Mouse (Mus musculus) embryonic facial prominence, embryonic 14.5 days (tissue): ENCODE results near the gene Cyth1. TPM values are rescaled to one million over a fixed set of nuclear protein-coding genes. Genes with fewer than 3 reads are reported as not detected.

ENCODE experiments used
- ATAC-seq: fragments of 200-750 bp; cut with Nextera tagmentation; 2 replicates; pipeline ENCODE4 v1.8.0; 2017; ENCODE audit warnings: low read depth, moderate number of reproducible peaks, moderate TSS enrichment
- DNase-seq: peaks from one replicate; pipeline ENCODE4 v3.0.0-alpha.2; 2015; ENCODE audit warnings: low spot score
- H3K27ac ChIP-seq: fragments of 300-500 bp; sonication (generic); replicated peaks from 2 replicates; pipeline ENCODE4 v1.5.1; 2014; ENCODE audit warnings: low read depth, mild to moderate bottlenecking, low read length, moderate library complexity
- H3K27me3 ChIP-seq: fragments of 300-500 bp; sonication (generic); replicated peaks from 2 replicates; pipeline ENCODE4 v1.6.1; 2014; ENCODE audit warnings: low read length; ENCODE audit not compliant: control insufficient read depth, insufficient read depth
- H3K36me3 ChIP-seq: fragments of 300-500 bp; sonication (generic); 2 replicates; pipeline ENCODE4 v1.6.1; 2014; ENCODE audit warnings: low read length, mixed read lengths; ENCODE audit not compliant: control insufficient read depth, insufficient read depth
- H3K4me1 ChIP-seq: fragments of 300-500 bp; sonication (generic); 2 replicates; pipeline ENCODE4 v1.6.1; 2014; ENCODE audit warnings: antibody characterized with exemption, low read length; ENCODE audit not compliant: control insufficient read depth, insufficient read depth
- H3K4me2 ChIP-seq: fragments of 300-500 bp; sonication (generic); 2 replicates; pipeline ENCODE4 v1.6.1; 2014; ENCODE audit warnings: low read depth, mild to moderate bottlenecking, low read length, moderate library complexity, mixed read lengths
- H3K4me3 ChIP-seq: fragments of 300-500 bp; sonication (generic); 2 replicates; pipeline ENCODE4 v1.5.1; 2014; ENCODE audit warnings: low read depth, mild to moderate bottlenecking, low read length
- H3K9ac ChIP-seq: fragments of 300-500 bp; sonication (generic); 2 replicates; pipeline ENCODE4 v1.6.1; 2014; ENCODE audit warnings: low read depth, mild to moderate bottlenecking, low read length, moderate library complexity, mixed read lengths
- H3K9me3 ChIP-seq: fragments of 300-500 bp; sonication (generic); 2 replicates; pipeline ENCODE4 v1.6.1; 2016; ENCODE audit warnings: low read length; ENCODE audit not compliant: control insufficient read depth
- WGBS: fragments of 180-500 bp; shearing (Covaris S2); extraction: QIAGEN DNeasy Blood & Tissue Kit; methylation state at CpG from one replicate; pipeline ENCODE4 v1.1.7; 2014; 5-methylcytosine and 5-hydroxymethylcytosine counted together
- polyA plus RNA-seq: library from polyadenylated mRNA; unstranded; fragments of >200 nt; fragmentation: Nextera tagmentation; extraction: Ambion mirVana; gene quantifications from 2 replicates; pipeline ENCODE4 v1.2.1, GENCODE M21; 2014

Gene Cyth1
- polyA plus RNA-seq, 1 experiment from 2014 or later = 11.4 TPM

- Histone ChIP-seq H3K4me3 (no peak overlapping the region), H3K36me3 (peaks cover 37% of the 10 kb centered on the region; the same call in 1 of the 2 replicates), H3K4me1 (peaks cover 30% of the 10 kb centered on the region), H3K27me3 (no peaks in the 10 kb centered on the region), H3K4me2 (no peak overlapping the region), H3K9ac (no peak overlapping the region), H3K27ac (0 out of 2 replicates have a peak overlapping the region, but pooled peaks have one; percentile 24), H3K9me3 (no peaks in the 10 kb centered on the region)
- no peak for ATAC-seq
- no peak for DNase-seq
- WGBS = 80% methylated on average over 5 of the region's 5 CpGs
Observed at GRCm38 (mm10) chr11:118192973-118193372, 55.4 kb downstream of the Cyth1 start.

DNA sequence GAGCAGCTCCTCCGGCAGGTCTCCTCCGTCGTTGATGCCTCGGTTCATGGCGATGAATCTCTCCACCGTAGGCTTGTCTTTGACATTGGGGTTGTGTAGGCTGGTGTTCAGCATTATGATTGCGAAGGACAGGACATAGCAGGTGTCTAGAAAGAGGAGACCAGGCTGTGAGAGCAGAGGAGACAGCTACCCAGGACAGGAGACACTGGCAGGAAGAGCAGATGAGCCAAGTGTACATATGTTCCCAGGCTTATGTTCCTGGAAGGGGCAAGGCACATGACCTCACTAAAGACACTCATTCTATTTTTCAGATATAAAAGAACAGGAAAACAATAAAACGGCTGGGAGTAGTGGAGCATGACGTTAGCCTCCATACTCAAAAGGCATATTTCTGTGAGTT, 65.6 kb downstream of the Cyth1 start:
- H3K9me3 ChIP-seq = no peaks in the 10 kb centered on the region
- peaks cover 82% of the 10 kb centered on the region for H3K36me3 ChIP-seq
- 94% methylated on average over 9 of the region's 9 CpGs for WGBS
- no peak for DNase-seq
- no peak for ATAC-seq
- H3K4me3 ChIP-seq = no peak overlapping the region
- H3K4me2 ChIP-seq = no peak overlapping the region
- H3K27me3 ChIP-seq = no peaks in the 10 kb centered on the region
- no peak overlapping the region for H3K27ac ChIP-seq
- no peak overlapping the region for H3K9ac ChIP-seq
- no peaks in the 10 kb centered on the region for H3K4me1 ChIP-seq

- Histone ChIP-seq H3K4me2 (no peak overlapping the region), H3K9ac (no peak overlapping the region), H3K9me3 (no peaks in the 10 kb centered on the region), H3K4me3 (no peak overlapping the region), H3K27me3 (no peaks in the 10 kb centered on the region), H3K4me1 (no peaks in the 10 kb centered on the region), H3K27ac (no peak overlapping the region), H3K36me3 (peaks cover 82% of the 10 kb centered on the region)
- ATAC-seq (no peak), DNase-seq (no peak)
- 85% methylated on average over 4 of the region's 4 CpGs for WGBS
Observed at GRCm38 (mm10) chr11:118182353-118182752, 66.0 kb downstream of the Cyth1 start.

DNA sequence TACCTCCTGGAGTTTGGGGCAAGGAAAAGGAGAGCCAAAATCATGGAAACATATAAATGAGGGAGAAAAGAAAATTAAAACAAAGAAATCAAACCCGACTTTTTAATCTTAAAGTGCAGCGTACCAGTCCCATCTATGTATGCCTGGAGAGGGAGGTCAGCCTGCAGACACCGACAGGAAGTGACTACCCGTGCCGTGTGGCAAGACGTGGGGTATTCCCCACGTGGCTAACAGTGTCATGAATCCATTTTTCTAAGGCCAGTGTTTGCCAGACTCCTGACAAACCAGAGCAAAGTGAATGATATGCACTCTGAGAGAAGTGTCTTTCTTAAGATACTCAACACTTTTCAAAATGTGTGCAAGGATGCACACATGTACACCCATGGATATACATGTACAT, 68.2 kb downstream of the Cyth1 start:
- Histone ChIP-seq H3K9ac (no peak overlapping the region), H3K4me3 (no peak overlapping the region), H3K9me3 (no peaks in the 10 kb centered on the region), H3K4me2 (no peak overlapping the region), H3K36me3 (peaks cover 91% of the 10 kb centered on the region), H3K27ac (no peak overlapping the region), H3K27me3 (no peaks in the 10 kb centered on the region), H3K4me1 (no peaks in the 10 kb centered on the region)
- DNase-seq (no peak), ATAC-seq (no peak)
- WGBS = 80% methylated on average over 7 of the region's 7 CpGs

- 85% methylated on average over 5 of the region's 5 CpGs for WGBS
- Histone ChIP-seq H3K4me2 (no peak overlapping the region), H3K9ac (no peak overlapping the region), H3K4me3 (no peak overlapping the region), H3K27ac (no peak overlapping the region), H3K9me3 (no peaks in the 10 kb centered on the region), H3K36me3 (peaks cover 85% of the 10 kb centered on the region), H3K27me3 (no peaks in the 10 kb centered on the region), H3K4me1 (no peaks in the 10 kb centered on the region)
- DNase-seq (no peak), ATAC-seq (no peak)
Observed at GRCm38 (mm10) chr11:118178236-118178635, 70.2 kb downstream of the Cyth1 start.

DNA sequence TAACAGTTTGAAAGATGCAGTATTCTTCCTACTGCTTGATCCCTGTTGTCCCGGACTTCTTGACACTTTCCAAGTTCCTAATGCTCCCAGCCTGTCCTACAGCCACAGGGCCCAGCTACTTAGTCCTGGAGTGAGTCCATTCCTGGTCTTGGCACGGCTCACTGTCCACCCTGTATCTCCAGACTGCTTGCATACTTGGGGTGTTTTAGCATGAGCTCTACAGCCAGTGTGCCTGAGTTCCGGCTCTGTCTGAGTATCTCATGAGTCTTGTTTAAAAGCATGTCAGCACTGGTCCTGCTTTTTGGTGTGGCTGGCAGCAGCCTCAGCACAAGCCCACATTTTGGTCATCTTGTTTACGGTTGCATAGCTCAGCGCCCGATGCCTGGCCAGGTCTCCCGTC, 73.6 kb downstream of the Cyth1 start:
- H3K4me3 ChIP-seq = no peak overlapping the region
- H3K27ac ChIP-seq = no peak overlapping the region
- DNase-seq (no peak), ATAC-seq (no peak)
- 86% methylated on average over 7 of the region's 7 CpGs for WGBS
- H3K4me1 ChIP-seq = no peaks in the 10 kb centered on the region
- H3K9me3 ChIP-seq = no peaks in the 10 kb centered on the region
- no peaks in the 10 kb centered on the region for H3K27me3 ChIP-seq
- H3K4me2 ChIP-seq = no peak overlapping the region
- H3K9ac ChIP-seq = no peak overlapping the region
- peaks cover 58% of the 10 kb centered on the region for H3K36me3 ChIP-seq

DNA sequence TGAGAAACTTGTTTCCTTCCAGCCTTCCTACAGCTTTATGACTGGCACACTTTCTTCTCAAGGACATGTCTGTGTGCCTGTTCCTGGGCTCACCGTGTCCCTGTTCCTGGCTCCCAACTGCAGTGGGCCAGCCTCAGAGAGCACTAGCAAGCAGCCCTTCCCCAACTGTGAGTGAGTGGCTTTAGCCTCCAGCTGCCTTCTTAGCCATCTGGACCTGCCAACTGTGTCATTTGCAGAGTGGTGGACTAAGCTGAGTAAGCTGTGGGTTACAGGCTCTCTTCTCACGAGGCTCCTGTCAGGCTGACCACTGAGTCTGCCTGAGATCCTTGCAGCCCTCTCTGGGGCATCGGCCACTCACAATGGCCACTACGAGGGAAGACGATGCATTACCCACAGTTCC, 75.6 kb downstream of the Cyth1 start:
- Histone ChIP-seq H3K4me2 (no peak overlapping the region), H3K27me3 (no peaks in the 10 kb centered on the region), H3K27ac (no peak overlapping the region), H3K9ac (no peak overlapping the region), H3K9me3 (no peaks in the 10 kb centered on the region), H3K4me3 (no peak overlapping the region), H3K4me1 (no peaks in the 10 kb centered on the region), H3K36me3 (peaks cover 52% of the 10 kb centered on the region; the same call in 1 of the 2 replicates)
- 78% methylated on average over 4 of the region's 5 CpGs for WGBS
- DNase-seq (no peak), ATAC-seq (no peak)

DNA sequence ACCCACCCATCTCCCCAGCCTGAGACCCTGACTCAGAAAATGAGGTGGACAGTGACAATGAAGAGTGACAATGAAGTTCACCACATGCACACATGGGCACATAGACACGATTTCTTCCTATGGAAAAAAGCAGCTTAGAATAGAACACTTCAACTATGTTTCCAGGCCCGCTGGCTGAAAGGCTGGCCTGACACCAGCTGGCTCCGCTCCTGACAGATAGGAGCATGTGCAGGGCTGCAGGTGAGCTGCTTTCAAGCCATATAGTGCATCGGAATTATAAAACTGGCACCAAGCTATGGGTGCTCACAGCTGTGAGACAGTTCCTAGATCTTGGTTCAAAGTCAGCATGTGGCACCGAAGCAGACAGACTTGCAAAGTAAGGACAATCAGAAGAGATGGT, 78.1 kb downstream of the Cyth1 start:
- ATAC-seq = no peak

DNA sequence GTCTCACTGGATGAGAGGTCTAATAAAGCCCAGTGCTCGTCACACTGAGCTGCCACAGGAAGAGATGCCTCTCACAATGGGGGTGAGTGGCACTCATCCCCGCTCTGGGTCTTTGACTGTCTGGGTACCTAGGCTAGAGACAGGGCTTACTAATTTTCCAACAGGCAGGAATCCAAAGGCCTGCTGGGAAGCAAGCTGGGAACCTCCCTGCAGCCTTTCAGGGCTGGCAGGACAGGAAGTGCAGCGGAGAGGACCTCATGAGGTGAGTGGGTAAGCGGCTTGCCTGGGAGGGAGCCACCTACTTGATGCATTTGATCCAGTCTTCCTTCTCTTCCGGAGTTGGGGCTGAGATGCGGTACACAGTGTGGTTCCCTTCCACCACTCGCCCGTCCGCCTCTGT, 79.7 kb downstream of the Cyth1 start:
- H3K4me3 ChIP-seq = no peak overlapping the region
- H3K36me3 ChIP-seq = peaks cover 49% of the 10 kb centered on the region; the same call in 1 of the 2 replicates
- no peak overlapping the region for H3K27ac ChIP-seq
- 0 out of 2 replicates have a peak, but pooled peaks cover 3% of the 10 kb centered on the region for H3K4me1 ChIP-seq
- ATAC-seq (no peak), DNase-seq (no peak)
- no peak overlapping the region for H3K4me2 ChIP-seq
- H3K27me3 ChIP-seq = no peaks in the 10 kb centered on the region
- H3K9ac ChIP-seq = no peak overlapping the region
- 77% methylated on average over 9 of the region's 9 CpGs for WGBS
- H3K9me3 ChIP-seq = no peaks in the 10 kb centered on the region

More for the DNA sequence above, 78.1 kb downstream of the Cyth1 start:
- H3K27ac ChIP-seq = no peak overlapping the region
- peaks cover 54% of the 10 kb centered on the region; the same call in 1 of the 2 replicates for H3K36me3 ChIP-seq
- no peak overlapping the region for H3K4me3 ChIP-seq
- no peak overlapping the region for H3K9ac ChIP-seq
- 87% methylated on average over 5 of the region's 5 CpGs for WGBS
- H3K4me2 ChIP-seq = no peak overlapping the region
- H3K9me3 ChIP-seq = no peaks in the 10 kb centered on the region
- H3K4me1 ChIP-seq = 0 out of 2 replicates have a peak, but pooled peaks cover under 1% of the 10 kb centered on the region
- no peaks in the 10 kb centered on the region for H3K27me3 ChIP-seq
- DNase-seq = no peak
